12 mouse cellular contexts compared by ENCODE assay signal in genomic region chr12:110541001-110541400, GRCm38 (mm10).
"Had no signal": no experiment of that assay in that cellular context is flagged by ENCODE, and none has a peak within 500 bp of the region (broad histone marks: within the 10 kb centered on the region; RNA-seq: fewer than 3 reads in every experiment).

No protein-coding gene starts in this region.

- DNase-seq: layer of hippocampus, adult 9-11 months; layer of hippocampus, postnatal 36 days; right cerebral cortex, adult 18-20 months; right cerebral cortex, postnatal 25 days; thymus, adult 18-20 months; thymus, postnatal 14 days had no signal

- H3K4me1 ChIP-seq: lung, embryonic 15.5 days had no signal

- H3K4me3 ChIP-seq: limb, embryonic 15.5 days; liver, embryonic 12.5 days; lung, embryonic 15.5 days; midbrain, embryonic 13.5 days; myocyte; neural tube, embryonic 15.5 days had no signal

- H3K4me2 ChIP-seq: limb, embryonic 15.5 days; liver, embryonic 12.5 days; lung, embryonic 15.5 days; midbrain, embryonic 13.5 days; neural tube, embryonic 15.5 days had no signal

- H3K27ac ChIP-seq: limb, embryonic 15.5 days; liver, embryonic 12.5 days; lung, embryonic 15.5 days; midbrain, embryonic 13.5 days; neural tube, embryonic 15.5 days had no signal

- H3K9me3 ChIP-seq: limb, embryonic 15.5 days; liver, embryonic 12.5 days; lung, embryonic 15.5 days; midbrain, embryonic 13.5 days; neural tube, embryonic 15.5 days had no signal

- ATAC-seq: liver, embryonic 12.5 days; midbrain, embryonic 13.5 days had no signal

- H3K27me3 ChIP-seq: limb, embryonic 15.5 days; liver, embryonic 12.5 days; lung, embryonic 15.5 days; midbrain, embryonic 13.5 days; neural tube, embryonic 15.5 days had no signal

- H3K9ac ChIP-seq: limb, embryonic 15.5 days; liver, embryonic 12.5 days; lung, embryonic 15.5 days; midbrain, embryonic 13.5 days; neural tube, embryonic 15.5 days had no signal
